Mouse (Mus musculus): Measurements from ENCODE around the gene Ppp3cb. TPM values are rescaled to one million over a fixed set of nuclear protein-coding genes. Genes with fewer than 3 reads are reported as not detected.
"Not testable (repeated sequence)": the region's sequence is repeated elsewhere in the genome, so short reads cannot be mapped to it uniquely, and the experiment has no call there.

Ppp3cb gene
- polyA plus RNA-seq (2015; fragmentation: Nextera tagmentation; extraction: Ambion mirVana) = 77.6 and 81.1 TPM in 2 replicates

DNA sequence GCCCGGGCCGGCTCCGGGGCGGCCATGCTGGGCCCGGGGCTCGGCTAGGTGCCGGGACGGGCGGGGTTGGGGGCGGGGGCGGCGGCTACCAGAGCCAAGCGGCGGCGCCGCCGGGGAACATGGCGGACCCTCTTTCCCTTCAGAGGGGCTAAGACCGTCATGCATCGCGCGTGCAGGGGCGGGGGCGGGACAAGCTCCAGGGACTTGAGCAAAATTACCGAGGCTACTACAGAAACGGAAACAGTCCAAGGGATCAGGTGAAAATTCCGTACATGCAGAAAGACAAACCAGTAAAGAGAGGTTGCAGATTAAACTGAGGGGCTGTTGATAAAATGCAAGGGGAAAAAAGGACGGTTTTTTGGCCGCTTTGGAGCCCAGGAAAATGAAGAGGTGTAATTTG is at the start of gene Ppp3cb:
TSS of gene Ppp3cb (minus strand) at position 159 of the 400 bp plus-strand sequence.
- Histone ChIP-seq H3K27me3 (no peaks in the 10 kb centered on the region), H3K9me3 (no peaks in the 10 kb centered on the region), H3K36me3 (peaks cover 24% of the 10 kb centered on the region), H3K9ac (peak within 1 kb of the TSS; percentile 97), H3K4me2 (peak within 1 kb of the TSS; percentile 65), H3K4me1 (replicated peaks) (peaks cover 18% of the 10 kb centered on the region), H3K4me3 (peak within 1 kb of the TSS; percentile 97), H3K27ac (replicated peaks) (peak within 1 kb of the TSS; percentile 98)
- 2% methylated on average over 29 of the region's 29 CpGs for WGBS
- ATAC-seq (ENCODE audit: low read depth) = peak; percentile 96

DNA sequence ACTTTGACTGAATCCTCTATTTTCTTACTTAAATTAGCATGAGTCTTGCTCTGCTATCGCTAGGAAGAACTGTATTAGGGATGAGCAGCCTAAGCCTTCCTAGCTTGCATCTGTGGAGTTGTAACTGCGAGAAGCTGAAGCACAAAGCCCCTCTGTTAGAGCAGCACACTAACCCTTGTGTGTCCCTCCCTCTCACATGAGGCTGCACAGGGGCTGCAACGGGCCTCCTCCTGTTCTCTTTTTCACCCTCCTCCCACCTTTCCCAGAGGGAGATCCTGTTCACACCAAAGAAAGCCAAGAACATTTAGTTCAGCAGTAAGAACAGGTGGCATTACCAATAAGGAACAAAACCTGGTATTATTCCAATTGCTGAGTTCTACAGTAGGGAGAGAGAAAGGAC is 49.4 kb upstream of the Ppp3cb start:
- WGBS = 29% methylated on average over 3 of the region's 3 CpGs
- Histone ChIP-seq H3K36me3 (no peaks in the 10 kb centered on the region), H3K4me2 (no peak overlapping the region), H3K4me3 (no peak overlapping the region), H3K27me3 (no peaks in the 10 kb centered on the region), H3K4me1 (replicated peaks) (peaks cover 12% of the 10 kb centered on the region), H3K9me3 (no peaks in the 10 kb centered on the region), H3K9ac (no peak overlapping the region), H3K27ac (replicated peaks) (no peak overlapping the region)
- ATAC-seq (ENCODE audit: low read depth) = no peak

- Histone ChIP-seq H3K4me1 (replicated peaks) (no peaks in the 10 kb centered on the region), H3K27ac (replicated peaks) (no peak overlapping the region), H3K27me3 (no peaks in the 10 kb centered on the region), H3K4me3 (no peak overlapping the region), H3K9ac (no peak overlapping the region), H3K9me3 (no peaks in the 10 kb centered on the region), H3K36me3 (peaks cover 17% of the 10 kb centered on the region; the same call in 1 of the 2 replicates), H3K4me2 (no peak overlapping the region)
- WGBS = 91% methylated on average over 5 of the region's 5 CpGs
- no peak for ATAC-seq (ENCODE audit: low read depth)
These were observed 41.1 kb upstream of the Ppp3cb start for GRCm38 (mm10) chr14:20587458-20587857.

- Histone ChIP-seq H3K4me2 (no peak overlapping the region), H3K27ac (replicated peaks) (no peak overlapping the region), H3K9ac (no peak overlapping the region), H3K9me3 (no peaks in the 10 kb centered on the region), H3K27me3 (no peaks in the 10 kb centered on the region), H3K4me3 (no peak overlapping the region), H3K36me3 (peaks cover 37% of the 10 kb centered on the region), H3K4me1 (replicated peaks) (no peaks in the 10 kb centered on the region)
- no peak for ATAC-seq (ENCODE audit: low read depth)
- WGBS = 54% methylated on average over 6 of the region's 6 CpGs
These were observed 32.5 kb upstream of the Ppp3cb start for GRCm38 (mm10) chr14:20578822-20579407.

DNA sequence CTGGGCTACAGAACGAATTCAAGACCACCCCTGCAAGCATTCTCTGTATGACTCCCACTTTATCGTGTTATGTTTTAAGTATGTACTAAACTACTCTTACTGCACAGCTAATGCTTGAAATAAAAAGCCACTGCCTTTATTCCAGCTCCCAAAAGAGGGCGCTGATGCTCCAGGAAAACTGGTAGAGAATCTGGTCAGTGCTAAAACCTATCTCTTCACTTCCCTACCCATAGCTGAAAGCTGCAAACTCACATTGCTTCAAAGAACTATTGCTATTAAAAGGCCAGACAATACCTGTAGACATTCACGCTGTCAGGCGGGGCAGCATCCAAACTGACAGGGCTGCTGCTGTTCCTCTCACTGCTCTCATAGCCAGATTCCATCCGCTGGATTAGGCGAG is 29.8 kb upstream of the Ppp3cb start:
- Histone ChIP-seq H3K27me3 (no peaks in the 10 kb centered on the region), H3K9me3 (no peaks in the 10 kb centered on the region), H3K4me3 (no peak overlapping the region), H3K4me1 (replicated peaks) (no peaks in the 10 kb centered on the region), H3K27ac (replicated peaks) (no peak overlapping the region), H3K36me3 (peaks cover 31% of the 10 kb centered on the region), H3K4me2 (no peak overlapping the region), H3K9ac (no peak overlapping the region)
- WGBS = 51% methylated on average over 7 of the region's 7 CpGs
- no peak for ATAC-seq (ENCODE audit: low read depth)

DNA sequence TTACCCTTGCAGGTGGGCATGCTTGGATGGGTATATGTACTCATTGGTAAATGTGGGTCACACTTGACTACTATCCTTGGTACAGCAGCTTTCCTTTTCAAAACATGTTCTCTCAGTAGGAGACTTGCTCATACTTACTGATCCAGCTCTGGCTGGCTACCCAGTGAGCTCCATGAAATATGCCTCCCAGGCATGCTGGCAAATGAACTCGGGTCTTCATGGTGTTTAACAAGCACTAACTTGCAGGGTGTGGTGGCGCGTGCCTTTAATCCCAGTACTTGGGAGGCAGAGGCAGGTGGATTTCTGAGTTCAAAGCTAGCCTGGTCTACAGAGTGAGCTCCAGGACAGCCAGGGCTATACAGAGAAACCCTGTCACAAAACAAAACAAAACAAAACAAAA is 26.8 kb upstream of the Ppp3cb start:
- not testable (repeated sequence) for H3K9me3 ChIP-seq; H3K4me1 ChIP-seq (replicated peaks); H3K9ac ChIP-seq; H3K27me3 ChIP-seq; ATAC-seq (ENCODE audit: low read depth); H3K27ac ChIP-seq (replicated peaks); H3K4me2 ChIP-seq; H3K4me3 ChIP-seq
- 89% methylated on average over 3 of the region's 3 CpGs for WGBS
- peaks cover 51% of the 10 kb centered on the region for H3K36me3 ChIP-seq

DNA sequence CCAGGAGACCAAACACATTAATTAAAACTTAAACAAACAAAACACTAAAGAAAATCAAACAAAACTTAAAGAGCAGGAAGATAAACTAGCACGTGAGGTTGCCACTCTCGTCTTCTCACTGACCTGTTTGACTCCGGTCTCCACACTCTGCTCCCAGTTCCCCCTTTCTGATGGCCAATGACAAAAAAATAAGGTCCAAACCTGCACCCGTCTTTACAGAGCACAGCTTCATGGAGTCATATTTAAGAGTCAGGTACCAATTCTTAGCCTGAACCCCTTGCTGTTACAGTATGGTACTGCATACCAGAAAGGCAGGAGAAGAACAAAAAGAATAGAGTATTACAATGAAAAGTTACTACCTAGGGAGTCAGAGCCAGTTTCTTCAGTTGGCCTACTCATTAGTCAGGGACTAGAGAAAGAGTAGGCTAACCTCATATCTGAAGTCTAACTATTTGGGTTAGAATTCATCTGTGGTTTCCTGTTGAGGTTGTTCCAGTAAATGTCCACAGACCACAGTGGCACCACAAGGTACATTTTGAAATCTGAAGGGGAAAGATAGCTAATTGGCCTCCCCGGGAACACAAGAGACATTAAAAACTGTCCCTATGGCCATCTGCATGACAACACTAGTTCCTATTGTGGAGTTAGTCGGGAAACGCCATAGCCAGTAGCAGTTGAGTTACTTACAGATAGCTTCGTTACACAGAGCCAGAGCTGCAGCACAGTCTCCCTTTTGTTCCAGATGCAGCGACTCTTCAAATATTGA is 19.1 kb upstream of the Ppp3cb start:
- WGBS = 83% methylated on average over 9 of the region's 9 CpGs
- Histone ChIP-seq H3K4me2 (no peak overlapping the region), H3K27me3 (no peaks in the 10 kb centered on the region), H3K27ac (replicated peaks) (no peak overlapping the region), H3K9ac (no peak overlapping the region), H3K4me1 (replicated peaks) (no peaks in the 10 kb centered on the region), H3K4me3 (no peak overlapping the region), H3K36me3 (peaks cover 81% of the 10 kb centered on the region), H3K9me3 (no peaks in the 10 kb centered on the region)
- ATAC-seq (ENCODE audit: low read depth) = no peak

DNA sequence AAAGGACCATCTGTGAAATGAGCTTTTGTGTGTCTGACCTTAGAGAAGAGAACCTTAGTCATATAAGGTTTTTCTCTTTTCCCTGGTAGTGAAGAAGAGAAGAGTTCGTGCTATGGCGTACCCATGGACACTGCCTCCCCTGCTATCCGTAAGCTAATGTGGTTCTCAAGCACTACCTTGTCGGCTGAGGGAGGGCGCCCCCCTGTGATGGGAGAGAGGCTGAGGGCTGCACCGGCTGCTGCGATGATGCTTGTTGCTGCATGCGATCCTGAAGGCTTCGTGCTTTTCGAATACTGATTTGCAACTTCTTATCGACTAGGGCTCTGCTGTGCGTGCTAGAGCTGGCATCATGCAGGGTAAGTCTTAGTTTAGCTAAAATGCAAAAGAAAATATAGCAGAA is 18.3 kb upstream of the Ppp3cb start:
- ATAC-seq (ENCODE audit: low read depth) = no peak
- Histone ChIP-seq H3K36me3 (peaks cover 77% of the 10 kb centered on the region), H3K4me2 (no peak overlapping the region), H3K9ac (no peak overlapping the region), H3K27me3 (no peaks in the 10 kb centered on the region), H3K27ac (replicated peaks) (no peak overlapping the region), H3K4me3 (no peak overlapping the region), H3K4me1 (replicated peaks) (no peaks in the 10 kb centered on the region), H3K9me3 (no peaks in the 10 kb centered on the region)
- WGBS = 72% methylated on average over 12 of the region's 12 CpGs

DNA sequence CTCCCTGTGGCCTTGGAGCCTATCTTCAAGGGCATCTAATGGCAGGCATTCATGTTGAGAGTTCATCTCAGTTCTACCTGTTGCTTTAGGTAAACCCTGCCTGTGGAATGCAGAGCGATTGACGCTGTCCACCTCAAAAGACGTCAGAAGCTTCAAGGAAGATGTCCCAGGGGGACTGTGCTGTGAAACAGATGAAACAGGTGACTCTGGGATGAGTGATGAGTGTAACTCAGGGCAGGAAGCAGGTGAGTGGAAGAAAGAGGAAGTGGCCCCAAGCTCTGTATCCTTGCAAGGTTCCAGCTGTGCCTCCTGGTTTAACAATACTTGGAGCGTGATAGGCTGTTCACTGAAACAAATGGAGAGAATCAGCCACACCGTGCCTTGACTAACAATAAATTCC is 15.5 kb upstream of the Ppp3cb start:
- Histone ChIP-seq H3K4me2 (no peak overlapping the region), H3K9ac (no peak overlapping the region), H3K36me3 (peaks cover 67% of the 10 kb centered on the region), H3K27me3 (no peaks in the 10 kb centered on the region), H3K4me3 (no peak overlapping the region), H3K9me3 (no peaks in the 10 kb centered on the region), H3K27ac (replicated peaks) (no peak overlapping the region), H3K4me1 (replicated peaks) (no peaks in the 10 kb centered on the region)
- 91% methylated on average over 5 of the region's 5 CpGs for WGBS
- ATAC-seq (ENCODE audit: low read depth) = no peak

DNA sequence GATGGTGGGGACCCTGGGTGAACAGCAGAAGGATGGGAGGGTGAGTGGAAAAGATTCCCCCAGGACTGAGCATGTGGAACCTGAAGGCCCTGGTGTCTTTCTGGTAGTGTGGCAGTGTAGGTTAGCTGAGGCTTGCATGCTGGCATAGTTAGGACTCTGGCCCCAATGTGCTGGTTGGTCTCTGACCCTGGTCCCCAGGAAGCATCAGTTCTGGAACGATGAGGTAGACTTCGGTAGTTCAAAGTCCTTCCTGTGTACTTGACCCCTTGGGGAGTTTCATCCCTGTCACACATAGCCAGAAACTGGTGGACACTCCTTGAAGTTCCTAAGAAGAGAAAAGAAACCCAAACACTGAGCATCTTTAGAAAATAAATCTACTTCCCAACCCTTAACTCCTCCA is 3.8 kb upstream of the Ppp3cb start:
- no peak for ATAC-seq (ENCODE audit: low read depth)
- H3K27ac ChIP-seq (replicated peaks) = no peak overlapping the region
- H3K27me3 ChIP-seq = no peaks in the 10 kb centered on the region
- peaks cover 38% of the 10 kb centered on the region for H3K36me3 ChIP-seq
- H3K9me3 ChIP-seq = no peaks in the 10 kb centered on the region
- no peak overlapping the region for H3K4me2 ChIP-seq
- H3K4me1 ChIP-seq (replicated peaks) = peaks cover under 1% of the 10 kb centered on the region
- H3K4me3 ChIP-seq = no peak overlapping the region
- no peak overlapping the region for H3K9ac ChIP-seq
- WGBS = 84% methylated on average over 2 of the region's 2 CpGs

DNA sequence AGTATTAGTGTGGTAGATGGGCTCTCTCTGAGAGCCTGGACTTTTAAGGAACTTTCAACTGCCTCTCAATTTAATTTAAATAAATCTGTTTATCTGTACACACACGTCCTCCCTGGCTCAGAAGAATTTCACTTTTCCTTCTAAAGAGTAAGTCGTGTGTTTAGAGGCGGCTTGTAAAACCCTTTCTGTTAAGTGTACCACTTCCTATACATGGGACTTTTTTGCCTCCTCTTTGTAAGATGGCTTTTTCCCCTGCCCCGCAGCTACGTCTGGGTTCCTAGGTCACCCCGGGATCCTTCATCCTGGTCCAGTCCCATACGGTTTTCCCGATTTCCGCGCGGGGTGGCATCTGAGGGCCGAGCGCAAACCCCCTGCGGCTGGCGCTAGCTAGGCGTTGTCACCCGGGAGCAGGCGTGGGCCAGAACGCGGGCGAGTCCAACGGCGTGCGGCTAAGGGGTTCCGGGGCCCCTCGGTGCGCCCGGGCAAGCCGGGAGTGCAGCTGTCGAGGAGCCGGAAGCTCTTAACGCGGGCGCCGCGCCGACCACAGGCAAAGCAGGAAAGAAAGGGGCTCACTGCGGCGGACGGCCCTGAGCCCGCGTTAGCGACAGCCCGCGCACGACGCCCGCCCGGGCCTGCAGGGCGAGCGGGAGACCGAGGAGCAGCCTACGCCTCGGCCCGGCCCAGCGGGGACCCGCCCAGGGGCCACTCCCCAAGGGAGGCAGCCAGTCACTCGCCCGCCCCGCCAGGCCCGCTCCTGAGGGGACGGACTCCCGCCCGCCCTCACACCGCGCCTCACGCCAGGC is 643 bp downstream of the Ppp3cb start:
- peaks cover 19% of the 10 kb centered on the region for H3K36me3 ChIP-seq
- H3K27me3 ChIP-seq = no peaks in the 10 kb centered on the region
- H3K9ac ChIP-seq = peak overlapping the region; percentile 97
- peak overlapping the region; percentile 65 for H3K4me2 ChIP-seq
- H3K27ac ChIP-seq (replicated peaks) = peak overlapping the region; percentile 98
- H3K9me3 ChIP-seq = no peaks in the 10 kb centered on the region
- ATAC-seq (ENCODE audit: low read depth) = peak; percentile 95
- peaks cover 18% of the 10 kb centered on the region for H3K4me1 ChIP-seq (replicated peaks)
- peak overlapping the region; percentile 97 for H3K4me3 ChIP-seq
- whole genome bisulfite sequencing = under 1% methylated on average over 60 of the region's 67 CpGs

Measured in neural tube, embryonic 13.5 days (tissue).